Mouse (Mus musculus): ENCODE data around the gene Hsd3b1. TPM values are rescaled to one million over a fixed set of nuclear protein-coding genes. Genes with fewer than 3 reads are reported as not detected.

Gene Hsd3b1
- polyA plus RNA-seq, 1 experiment from 2014 or later = 25.6 TPM

Other genes with a start within 250 kb of the Hsd3b1 start
- 0.07 TPM in 1 of 2 replicates, not detected in the other for gene Hsd3b5, start 229.5 kb downstream of the Hsd3b1 start, polyA plus RNA-seq (2015; fragmentation: Nextera tagmentation; extraction: Ambion mirVana)
- gene Hsd3b2, start 135.3 kb downstream of the Hsd3b1 start, polyA plus RNA-seq (2015; fragmentation: Nextera tagmentation; extraction: Ambion mirVana) = 0.15 and 0.17 TPM in 2 replicates
- gene Hsd3b3, start 96.7 kb downstream of the Hsd3b1 start, polyA plus RNA-seq (2015; fragmentation: Nextera tagmentation; extraction: Ambion mirVana) = 7.8 and 14.3 TPM in 2 replicates
- gene Hsd3b6, start 45.4 kb downstream of the Hsd3b1 start, polyA plus RNA-seq (2015; fragmentation: Nextera tagmentation; extraction: Ambion mirVana) = 4.4 and 6.2 TPM in 2 replicates
- 10.9 and 14.4 TPM in 2 replicates for gene Hao2, start 33.4 kb upstream of the Hsd3b1 start, polyA plus RNA-seq (2015; fragmentation: Nextera tagmentation; extraction: Ambion mirVana)